Mouse (Mus musculus) lung, embryonic 15.5 days (tissue): ENCODE results near the gene Armh3. TPM values are rescaled to one million over a fixed set of nuclear protein-coding genes. Genes with fewer than 3 reads are reported as not detected.

Source experiments
- ATAC-seq: fragments of 200-750 bp; cut with Nextera tagmentation; 2 replicates; pipeline ENCODE4 v1.8.0; 2017; ENCODE audit warnings: moderate number of reproducible peaks, borderline replicate concordance; ENCODE audit not compliant: low FRiP score, low TSS enrichment; ENCODE audit errors: extremely low read depth
- H3K27ac ChIP-seq: fragments of 300-500 bp; sonication (generic); 2 replicates; pipeline ENCODE4 v1.5.1; 2015; ENCODE audit warnings: moderate library complexity, mild to moderate bottlenecking, inconsistent platforms
- H3K27me3 ChIP-seq: fragments of 300-500 bp; sonication (generic); 2 replicates; pipeline ENCODE4 v1.6.1; 2015; ENCODE audit warnings: inconsistent platforms
- H3K36me3 ChIP-seq: fragments of 300-500 bp; sonication (generic); 2 replicates; pipeline ENCODE4 v1.6.1; 2015; ENCODE audit warnings: inconsistent platforms
- H3K4me1 ChIP-seq: fragments of 300-500 bp; sonication (generic); 2 replicates; pipeline ENCODE4 v1.6.1; 2015; ENCODE audit warnings: inconsistent platforms
- H3K4me2 ChIP-seq: fragments of 300-500 bp; sonication (generic); 2 replicates; pipeline ENCODE4 v1.6.1; 2015; ENCODE audit warnings: inconsistent platforms, mild to moderate bottlenecking, moderate library complexity
- H3K4me3 ChIP-seq: fragments of 300-500 bp; sonication (generic); 2 replicates; pipeline ENCODE4 v1.5.1; 2015; ENCODE audit warnings: mild to moderate bottlenecking, inconsistent platforms
- H3K9ac ChIP-seq: fragments of 300-500 bp; sonication (generic); 2 replicates; pipeline ENCODE4 v1.6.1; 2015; ENCODE audit warnings: inconsistent platforms
- H3K9me3 ChIP-seq: fragments of 300-500 bp; sonication (generic); 2 replicates; pipeline ENCODE4 v1.6.1; 2016; ENCODE audit warnings: inconsistent platforms
- WGBS: fragments of 180-500 bp; shearing (Covaris S2); methylation state at CpG from one replicate; pipeline ENCODE4 v1.1.7; 2015; 5-methylcytosine and 5-hydroxymethylcytosine counted together
- polyA plus RNA-seq: library from polyadenylated mRNA; unstranded; fragments of >200 nt; fragmentation: Nextera tagmentation; extraction: Ambion mirVana; gene quantifications from 2 replicates; pipeline ENCODE4 v1.2.1, GENCODE M21; 2015

Gene Armh3
- polyA plus RNA-seq, 1 experiment from 2014 or later: 17.9 TPM

DNA sequence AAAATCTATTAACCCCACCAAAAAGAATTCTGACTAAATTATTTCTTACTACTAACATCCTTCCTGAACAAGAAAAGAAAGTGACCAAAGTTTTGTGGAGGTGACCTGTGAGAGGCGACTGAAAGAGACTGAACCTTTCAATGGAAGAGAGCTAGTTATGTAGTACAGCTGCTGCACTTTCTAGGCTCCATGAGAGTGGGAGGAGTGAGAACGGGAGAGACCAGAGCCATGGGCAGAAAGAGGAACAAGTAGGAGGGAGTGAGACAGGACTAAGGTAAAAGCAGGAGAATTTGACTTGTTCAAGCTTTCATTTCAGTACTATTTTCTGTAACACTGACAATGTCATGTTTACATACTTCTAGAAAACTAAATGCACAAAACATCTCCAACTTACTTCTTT lies 222.8 kb downstream of the Armh3 start:
- Histone ChIP-seq H3K9ac (no peak overlapping the region), H3K27ac (no peak overlapping the region), H3K36me3 (peaks cover 84% of the 10 kb centered on the region), H3K4me1 (0 out of 2 replicates have a peak, but pooled peaks cover 5% of the 10 kb centered on the region), H3K27me3 (no peaks in the 10 kb centered on the region), H3K4me2 (no peak overlapping the region), H3K4me3 (no peak overlapping the region), H3K9me3 (no peaks in the 10 kb centered on the region)
- no peak for ATAC-seq
- 74% methylated on average over 2 of the region's 2 CpGs for WGBS

- H3K4me1 ChIP-seq: no peaks in the 10 kb centered on the region
- H3K9me3 ChIP-seq: no peaks in the 10 kb centered on the region
- 83% methylated on average over 5 of the region's 5 CpGs for WGBS
- H3K4me2 ChIP-seq: no peak overlapping the region
- no peak for ATAC-seq
- no peaks in the 10 kb centered on the region for H3K27me3 ChIP-seq
- H3K36me3 ChIP-seq: peaks cover 95% of the 10 kb centered on the region
- H3K9ac ChIP-seq: no peak overlapping the region
- no peak overlapping the region for H3K4me3 ChIP-seq
- no peak overlapping the region for H3K27ac ChIP-seq
Measured at GRCm38 (mm10) chr19:45771501-45771900, 226.8 kb downstream of the Armh3 start.

Other genes starting within 250 kb of the Armh3 start
- gene Npm3, start 248.9 kb downstream of the Armh3 start, polyA plus RNA-seq: 17.0 and 17.2 TPM in 2 replicates
- gene Mgea5, start 214.7 kb downstream of the Armh3 start, polyA plus RNA-seq: 44.7 and 51.9 TPM in 2 replicates
- 2.6 and 3.3 TPM in 2 replicates for gene Kcnip2, start 182.4 kb downstream of the Armh3 start, polyA plus RNA-seq
- gene Hps6, start 5.0 kb upstream of the Armh3 start, polyA plus RNA-seq: 9.7 and 11.1 TPM in 2 replicates
- 28.0 and 29.5 TPM in 2 replicates for gene Pprc1, start 46.4 kb upstream of the Armh3 start, polyA plus RNA-seq
- 98.2 and 99.7 TPM in 2 replicates for gene Ldb1, start 46.7 kb upstream of the Armh3 start, polyA plus RNA-seq
- 76.4 and 77.7 TPM in 2 replicates for gene Nolc1, start 77.4 kb upstream of the Armh3 start, polyA plus RNA-seq
- not detected in 2 replicates for gene Elovl3, start 133.4 kb upstream of the Armh3 start, polyA plus RNA-seq
- gene Pitx3, start 149.8 kb upstream of the Armh3 start, polyA plus RNA-seq: 0.39 and 0.53 TPM in 2 replicates
- gene Gbf1, start 154.0 kb upstream of the Armh3 start, polyA plus RNA-seq: 62.4 and 65.0 TPM in 2 replicates